Mouse (Mus musculus): Measurements from ENCODE around the gene Slit2.

DNA sequence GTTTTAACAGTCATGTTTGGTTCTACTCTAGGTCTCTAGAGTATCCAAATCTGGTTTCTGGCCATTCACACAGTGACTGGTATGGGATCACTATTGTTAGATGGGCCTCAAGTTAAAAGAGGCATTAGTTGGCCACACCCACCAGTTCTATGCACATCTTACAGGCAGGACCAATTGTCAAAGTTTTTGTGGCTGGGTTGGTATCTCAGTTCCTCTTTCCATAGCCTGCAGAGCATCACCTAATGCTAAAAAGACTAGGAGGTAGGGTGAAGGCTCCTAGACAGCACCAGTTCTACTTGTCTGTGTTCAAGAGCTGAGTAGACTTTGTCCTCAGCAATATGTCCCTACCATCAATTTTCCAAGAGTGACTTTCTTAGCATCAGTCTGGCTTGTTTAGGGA lies 216.4 kb downstream of the Slit2 start:
- TF ChIP-seq POLR2A (IDR thresholded peaks at IDR 0.05; ENCODE audit: extremely low read depth, insufficient read depth, low read length) (no peak), CTCF (IDR thresholded peaks at IDR 0.05; ENCODE audit: low read depth, low read length) (no peak)
